Comparison of ENCODE assay signal across 8 mouse cellular contexts in genomic region chr4:133307331-133307730, GRCm38 (mm10). TPM values are rescaled to one million over a fixed set of nuclear protein-coding genes. Genes with fewer than 3 reads are reported as not detected.
DNase-seq lines count a peak whose midpoint lies in the region; ATAC-seq lines count a peak whose summit lies in the region.

No protein-coding gene starts in this region.

- no peaks in the 10 kb centered on the region for H3K27me3 ChIP-seq in neural tube, embryonic 15.5 days (replicated peaks)
- H3K27me3 ChIP-seq in limb, embryonic 10.5 days (ENCODE audit: low read depth, poor library complexity, severe bottlenecking) = no peaks in the 10 kb centered on the region

- no peak overlapping the region for H3K27ac ChIP-seq in neural tube, embryonic 15.5 days (replicated peaks)
- no peak overlapping the region for H3K27ac ChIP-seq in limb, embryonic 10.5 days

- ATAC-seq in cerebellum, adult (ENCODE audit: insufficient number of reproducible peaks, low FRiP score, low TSS enrichment) = no peak
- ATAC-seq in neural tube, embryonic 15.5 days (ENCODE audit: low FRiP score) = no peak

- no peaks in the 10 kb centered on the region for H3K4me1 ChIP-seq in neural tube, embryonic 15.5 days
- no peaks in the 10 kb centered on the region for H3K4me1 ChIP-seq in limb, embryonic 10.5 days

- H3K9ac ChIP-seq in neural tube, embryonic 15.5 days (replicated peaks) = no peak overlapping the region

- peaks cover 25% of the 10 kb centered on the region for H3K36me3 ChIP-seq in neural tube, embryonic 15.5 days
- peaks cover 32% of the 10 kb centered on the region for H3K36me3 ChIP-seq in limb, embryonic 10.5 days

- no peaks in the 10 kb centered on the region for H3K9me3 ChIP-seq in neural tube, embryonic 15.5 days (replicated peaks)
- no peaks in the 10 kb centered on the region for H3K9me3 ChIP-seq in limb, embryonic 10.5 days (replicated peaks)

- peak; percentile 64 for DNase-seq in cerebellum, adult 11 months
- peak; percentile 51 for DNase-seq in neural tube, embryonic 10.5 days (ENCODE audit: extremely low spot score, low spot score)
- peak; percentile 46 for DNase-seq in c-Kit-positive CD71-negative TER-119-negative erythroid progenitor cells, embryonic 14.5 days (ENCODE audit: low read depth)
- peak; percentile 45 to 50 for DNase-seq in gastrocnemius, adult 8-10 months (ENCODE audit: low spot score in 2 of 2)
- DNase-seq in limb, embryonic 10.5 days (ENCODE audit: low spot score) = peak; percentile 65
- DNase-seq in right cerebral cortex, adult 2 months (ENCODE audit: low spot score in 2 of 2) = peak; percentile 62 to 65

- H3K4me2 ChIP-seq in neural tube, embryonic 15.5 days = no peak overlapping the region

- 45% methylated on average over 3 of the region's 3 CpGs for WGBS in neural tube, embryonic 15.5 days
- 47% methylated on average over 3 of the region's 3 CpGs for WGBS in limb, embryonic 10.5 days

- no peak overlapping the region for H3K4me3 ChIP-seq in neural tube, embryonic 15.5 days (replicated peaks)
- no peak overlapping the region for H3K4me3 ChIP-seq in limb, embryonic 10.5 days

RNA-seq across cellular contexts. Expression of gene Tmem222, which starts 29.7 kb away (rescaled TPM):
- 115 and 117 TPM in 2 replicates for polyA plus RNA-seq in neural tube, embryonic 15.5 days (2015; fragmentation: Nextera tagmentation; extraction: Ambion mirVana)
- 10 to 100 TPM; 24.5 to 27.8 (median 26.2) TPM for total RNA-seq in gastrocnemius, adult 8-10 months (2022)
- 93.7 and 98.5 TPM in 2 replicates for polyA plus RNA-seq in limb, embryonic 10.5 days (2016; fragmentation: Nextera tagmentation; extraction: Ambion mirVana)

RNA-seq across cellular contexts. Expression of gene Sytl1, which starts 44.4 kb away (rescaled TPM):
- polyA plus RNA-seq in neural tube, embryonic 15.5 days (2015; fragmentation: Nextera tagmentation; extraction: Ambion mirVana) = 0.20 and 6.0 TPM in 2 replicates
- under 1 TPM in 1 of 4 experiments, not detected in 3; 0.12 TPM for total RNA-seq in gastrocnemius, adult 8-10 months (2022)
- polyA plus RNA-seq in limb, embryonic 10.5 days (2016; fragmentation: Nextera tagmentation; extraction: Ambion mirVana) = 2.0 and 2.5 TPM in 2 replicates

RNA-seq across cellular contexts. Expression of gene Wdtc1, which starts 46.0 kb away (rescaled TPM):
- 19.3 and 19.6 TPM in 2 replicates for polyA plus RNA-seq in neural tube, embryonic 15.5 days (2015; fragmentation: Nextera tagmentation; extraction: Ambion mirVana)
- 100 to 1,000 TPM in 2 of 4 experiments, 10 to 100 TPM in 2; 85.4 to 104 (median 95.3) TPM for total RNA-seq in gastrocnemius, adult 8-10 months (2022)
- polyA plus RNA-seq in limb, embryonic 10.5 days (2016; fragmentation: Nextera tagmentation; extraction: Ambion mirVana) = 14.3 and 15.5 TPM in 2 replicates
